Mouse (Mus musculus): ENCODE results near the gene Smagp.

DNA sequence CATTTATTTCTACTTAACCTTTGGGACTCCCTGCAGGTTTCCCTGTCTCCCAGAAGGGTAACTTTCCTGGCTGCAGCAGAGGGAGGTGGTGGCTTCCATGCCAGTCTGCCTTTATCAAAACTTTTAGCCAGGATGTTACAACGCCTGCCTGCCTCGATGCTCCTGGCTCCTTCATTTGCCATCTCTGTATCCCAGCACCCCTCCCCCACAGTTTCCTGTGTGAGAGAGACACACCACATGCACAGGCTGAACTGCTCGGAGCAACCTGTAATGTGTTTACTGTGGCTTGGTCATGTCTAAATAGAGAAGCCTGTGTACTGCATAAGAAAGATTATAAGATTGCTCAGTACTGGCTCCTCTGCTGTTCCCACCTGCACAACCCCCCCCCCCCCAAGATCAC, 43.6 kb upstream of the Smagp start:
- TF ChIP-seq CTCF (IDR thresholded peaks at IDR 0.05; ENCODE audit: extremely low read depth, insufficient read length, insufficient replicate concordance, low read depth, low read length) (no peak), POLR2A (IDR thresholded peaks at IDR 0.05; ENCODE audit: low read depth, low read length) (no peak)

Measured in small intestine, adult 2 months (tissue).